Mouse (Mus musculus) lung, postnatal 10 days (tissue): ENCODE measurements around the gene Kctd6.

Experiments used
- DNase-seq: peaks from one replicate; pipeline ENCODE4 v3.0.0; 2021

The Kctd6 gene

DNA sequence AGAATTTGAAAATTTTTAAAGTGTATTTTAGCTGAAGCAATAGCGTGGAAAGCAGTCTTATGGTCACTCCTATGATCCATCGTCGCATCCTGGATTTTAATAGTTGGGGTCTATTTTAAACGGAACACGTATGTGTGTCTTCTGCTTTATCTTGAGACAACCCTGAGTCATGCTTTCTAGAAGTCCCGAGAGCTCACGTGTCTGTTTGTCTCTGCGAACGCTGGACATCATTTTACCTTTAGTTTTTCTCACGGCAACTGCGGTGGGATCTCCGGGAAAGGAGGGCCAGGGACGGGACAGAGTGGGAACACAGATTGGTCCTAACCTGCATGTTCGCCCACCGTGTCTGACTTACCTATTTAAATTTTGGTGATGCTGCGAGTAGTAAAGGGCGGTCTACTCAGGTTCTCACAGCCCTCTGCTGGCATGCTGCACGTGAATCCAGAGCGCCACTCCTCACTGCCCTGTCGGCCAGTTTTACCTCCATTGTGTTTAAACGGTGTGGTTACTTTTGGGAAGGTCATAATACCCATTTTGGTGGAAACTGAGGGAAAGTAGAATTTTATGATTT lies 1.4 kb downstream of the Kctd6 start:
- no peak for DNase-seq

DNA sequence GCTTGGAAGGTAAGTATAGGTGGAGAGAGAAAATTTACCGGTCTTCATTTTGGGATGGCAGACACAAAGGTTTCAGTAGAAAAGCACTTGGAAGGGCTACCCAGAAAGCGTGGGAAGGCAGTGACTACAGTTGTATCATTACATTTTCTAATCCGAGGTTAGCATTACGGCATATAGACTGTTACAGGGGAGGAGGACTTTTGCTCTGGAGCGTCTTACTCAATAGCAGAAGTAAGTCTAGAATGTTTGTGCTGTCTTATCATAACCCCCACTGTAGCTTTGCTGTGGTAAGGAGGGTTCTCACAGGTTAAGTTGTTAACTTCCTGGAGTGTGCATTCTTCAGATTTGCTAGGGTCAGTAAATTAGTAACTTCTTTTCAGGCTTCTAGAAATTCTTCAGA lies 2.2 kb downstream of the Kctd6 start:
- no peak for DNase-seq

DNA sequence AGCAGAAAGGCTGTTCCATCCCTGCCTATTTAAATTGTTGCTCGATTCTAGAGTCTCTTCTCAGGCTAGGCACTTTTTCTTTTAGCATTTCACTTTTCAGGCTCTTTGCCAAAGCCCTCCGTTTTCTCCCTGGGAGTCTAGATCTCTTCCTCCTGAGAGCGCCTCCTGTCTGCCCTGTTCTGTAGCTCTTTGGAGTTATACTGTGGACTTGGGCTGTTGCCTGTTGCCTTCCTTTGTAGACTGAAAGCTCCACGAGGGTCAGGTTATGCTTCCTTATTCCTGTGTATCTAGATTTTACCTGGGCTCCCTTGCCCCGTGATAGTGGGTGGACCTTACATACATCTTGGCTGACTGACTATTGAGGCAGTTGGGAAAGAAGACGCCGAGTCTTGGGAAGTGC lies 4.3 kb downstream of the Kctd6 start:
- no peak for DNase-seq

- DNase-seq: no peak
Observed at GRCm38 (mm10) chr14:8218730-8219380, 4.9 kb downstream of the Kctd6 start.

DNA sequence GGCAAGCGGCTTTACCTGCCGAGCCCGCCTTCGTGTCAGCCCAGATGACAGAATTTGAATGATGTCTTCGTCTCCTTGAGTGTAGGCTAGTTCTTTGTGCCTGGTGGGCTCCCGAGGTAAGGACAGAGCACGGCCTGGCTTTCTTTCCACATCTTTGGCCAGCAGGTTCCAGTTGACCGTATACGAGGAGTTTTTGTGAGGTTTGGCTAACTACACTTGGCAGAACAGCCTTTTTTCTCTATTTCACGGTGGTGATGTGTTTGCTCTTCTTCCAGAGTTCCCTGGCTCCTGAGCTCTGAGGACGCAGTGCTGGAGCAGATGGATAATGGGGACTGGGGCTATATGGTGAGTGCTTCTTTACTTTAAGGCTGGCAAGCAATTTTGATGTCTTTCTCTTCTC lies 5.9 kb downstream of the Kctd6 start:
- no peak for DNase-seq

- peak; percentile 17 for DNase-seq
Observed at GRCm38 (mm10) chr14:8220306-8220705, 6.4 kb downstream of the Kctd6 start.

DNA sequence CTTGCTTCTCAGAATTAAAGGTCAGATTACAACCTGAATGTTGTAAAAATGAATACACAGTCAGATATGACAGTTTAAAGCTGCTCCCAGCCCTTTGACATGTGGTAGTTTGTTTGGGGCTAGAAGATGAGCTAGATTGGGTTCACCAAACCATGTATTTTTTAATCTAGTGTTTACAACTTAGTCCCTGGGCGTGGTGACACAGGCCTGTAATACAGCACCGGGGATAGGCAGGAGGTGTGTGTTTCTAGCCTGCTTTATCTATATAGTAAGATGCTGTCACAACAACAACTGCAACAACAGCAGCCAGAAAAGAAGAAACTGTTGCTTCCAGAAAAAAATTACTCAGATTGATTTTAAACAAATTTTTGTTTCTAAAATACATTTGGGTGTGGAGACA lies 7.0 kb downstream of the Kctd6 start:
- DNase-seq: no peak

GRCm38 (mm10) chr14:8222561-8222960 lies 8.6 kb downstream of the Kctd6 start:
- no peak for DNase-seq

- DNase-seq: no peak
Observed at GRCm38 (mm10) chr14:8223506-8224293, 9.8 kb downstream of the Kctd6 start.

DNA sequence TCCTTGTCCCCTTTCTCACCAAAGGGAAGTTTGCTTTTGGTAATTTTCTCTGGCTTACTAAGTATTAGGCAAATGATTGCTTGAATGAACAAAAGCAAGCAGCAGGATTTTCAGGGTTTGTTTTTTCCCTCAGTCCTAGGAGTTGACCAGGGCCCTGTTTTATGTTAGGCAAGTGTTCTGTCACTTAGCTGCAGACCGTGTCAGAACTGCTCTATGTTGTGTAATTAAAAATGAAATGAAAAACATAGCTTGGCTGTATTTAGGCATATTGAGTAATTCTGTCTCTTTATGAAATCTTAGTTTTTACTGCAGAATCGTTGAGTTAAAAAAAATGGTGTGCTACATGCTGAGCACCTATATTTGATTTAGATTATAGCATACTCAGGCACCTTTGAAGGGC lies 10.9 kb downstream of the Kctd6 start:
- no peak for DNase-seq

GRCm38 (mm10) chr14:8229367-8230019 lies 15.6 kb downstream of the Kctd6 start:
- DNase-seq: no peak

GRCm38 (mm10) chr14:8232155-8232910 lies 18.4 kb downstream of the Kctd6 start:
- DNase-seq: no peak

DNA sequence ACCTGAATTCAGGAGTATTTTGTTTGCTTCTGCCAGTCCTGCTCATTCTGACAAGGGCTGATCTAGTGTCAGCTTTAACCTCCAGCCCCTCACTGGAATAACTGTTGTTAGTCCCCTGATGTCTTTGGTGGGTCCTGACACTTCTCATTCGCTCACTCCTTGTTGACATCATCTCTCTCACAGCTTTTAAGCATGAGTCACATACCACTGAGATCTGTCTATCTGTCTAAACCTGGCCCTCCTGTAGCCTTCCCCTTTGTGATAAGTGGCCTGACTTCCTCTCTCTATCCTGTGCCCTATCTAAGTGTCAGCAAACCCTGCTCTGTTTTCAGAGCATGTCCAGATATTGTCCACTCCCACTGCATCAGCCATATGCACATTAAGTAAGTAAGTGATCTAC lies 19.3 kb downstream of the Kctd6 start:
- DNase-seq: no peak

GRCm38 (mm10) chr14:8241816-8242215 lies 27.9 kb downstream of the Kctd6 start:
- no peak for DNase-seq

DNA sequence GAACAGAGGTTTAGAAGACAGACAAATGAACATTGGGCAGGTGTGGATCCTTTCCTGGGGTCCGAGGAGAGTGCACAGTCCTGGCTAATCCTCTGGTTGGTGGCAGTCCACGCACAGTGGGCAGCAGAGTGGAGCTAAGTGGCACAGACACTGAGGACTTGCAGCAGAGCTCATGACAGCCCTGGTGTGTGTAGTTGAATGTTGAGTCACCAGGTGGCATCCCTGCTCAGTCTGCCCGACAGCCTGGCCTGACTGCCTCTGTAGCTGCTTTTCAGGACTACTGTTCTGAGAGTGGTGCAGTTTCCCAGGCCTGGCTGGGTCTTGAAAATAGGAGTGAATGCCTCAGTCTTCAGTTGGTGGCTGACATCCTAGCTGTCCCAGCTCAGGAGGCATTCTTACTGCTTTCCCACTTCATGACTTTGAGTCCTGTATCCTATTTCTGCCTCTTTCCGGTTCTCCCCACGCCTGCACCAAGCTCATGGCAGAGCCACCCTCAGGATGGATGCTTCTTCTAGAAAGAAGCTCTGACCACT lies 28.5 kb downstream of the Kctd6 start:
- DNase-seq: peak; percentile 46

DNA sequence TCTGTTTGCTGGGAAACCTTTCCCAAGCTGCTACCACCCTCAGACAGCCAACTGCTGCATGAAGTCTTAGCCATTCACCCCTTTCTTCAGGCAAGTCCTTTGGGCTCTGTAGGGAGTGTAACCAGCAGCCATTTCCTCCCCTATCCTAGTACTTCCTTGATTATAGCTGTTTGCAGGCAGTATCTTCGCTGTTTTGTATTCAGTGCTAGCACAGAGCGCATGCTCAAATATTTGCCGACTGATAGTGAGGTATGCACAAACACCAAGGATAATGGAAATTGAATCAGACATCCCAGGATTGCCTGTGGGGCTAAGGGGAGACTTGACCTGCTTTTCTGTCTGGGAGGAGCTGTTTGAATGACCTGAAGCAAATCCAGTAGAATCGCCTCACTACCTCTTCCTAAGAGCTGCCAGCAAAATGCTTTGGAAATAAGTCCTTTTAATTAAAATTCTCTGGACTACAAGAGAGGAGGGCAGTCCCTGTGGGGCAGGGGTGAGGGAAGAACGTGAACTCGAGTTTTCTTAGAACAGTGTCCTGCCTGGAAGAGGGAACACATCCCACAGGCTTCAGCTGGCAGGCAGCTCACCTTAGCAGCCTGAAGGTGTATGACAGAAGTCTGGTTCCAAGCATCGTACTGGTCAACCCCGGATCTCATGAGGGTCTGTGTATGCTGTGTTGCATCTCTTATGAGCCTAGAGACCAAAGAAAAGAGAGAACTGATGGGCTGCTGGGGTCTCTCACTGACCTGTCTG lies 29.4 kb downstream of the Kctd6 start:
- DNase-seq: no peak

- DNase-seq: no peak
Observed at GRCm38 (mm10) chr14:8244211-8244611, 30.3 kb downstream of the Kctd6 start.

DNA sequence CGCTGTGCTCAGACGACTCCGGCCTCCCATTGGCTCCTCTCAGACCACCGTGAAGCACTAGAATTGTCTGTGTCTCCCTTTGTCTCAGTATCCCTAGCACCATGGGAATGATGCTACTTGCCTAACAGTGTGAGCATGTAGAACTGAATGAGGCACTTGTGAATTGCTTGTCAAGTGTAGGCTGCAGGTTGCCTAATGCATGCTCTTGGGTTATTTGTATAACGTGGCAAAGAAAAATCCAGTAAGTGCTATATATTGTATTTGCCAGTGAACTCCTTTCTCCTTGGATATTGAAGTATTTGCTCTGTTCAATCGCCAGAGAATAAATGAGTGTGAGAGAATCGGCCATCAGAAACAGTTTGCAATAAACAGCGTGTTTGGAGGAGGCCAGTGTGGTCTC lies 32.9 kb downstream of the Kctd6 start:
- no peak for DNase-seq

DNA sequence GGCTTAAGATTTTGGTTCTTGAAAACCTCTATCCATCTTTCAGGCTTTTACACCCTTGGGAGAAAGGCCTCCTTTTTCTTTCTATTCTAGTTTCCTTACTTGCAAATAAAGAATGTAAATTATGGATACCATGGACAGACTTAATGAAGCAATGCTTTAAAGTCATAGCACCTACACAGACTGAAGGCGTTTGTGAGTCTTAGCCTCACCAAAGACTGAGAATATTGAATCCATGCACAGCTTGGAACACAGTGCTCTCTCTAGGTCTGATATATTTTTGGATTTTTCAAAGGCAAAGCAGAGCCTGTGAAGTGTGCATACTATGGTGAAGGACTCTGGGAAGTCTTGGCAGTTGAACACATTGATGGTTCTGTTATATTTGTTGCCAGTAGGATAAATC lies 35.3 kb downstream of the Kctd6 start:
- DNase-seq: no peak

- DNase-seq: no peak
Observed at GRCm38 (mm10) chr14:8250141-8250871, 36.4 kb downstream of the Kctd6 start.

GRCm38 (mm10) chr14:8251330-8251885 lies 37.5 kb downstream of the Kctd6 start:
- no peak for DNase-seq
